Mouse (Mus musculus): ENCODE measurements around the gene Actr5. TPM values are rescaled to one million over a fixed set of nuclear protein-coding genes. Genes with fewer than 3 reads are reported as not detected.

Actr5 gene
- total RNA-seq (2023; ENCODE audit: inconsistent age), result 45.1 to 50.6 TPM (median 47.1 TPM) in 4 replicates

GRCm38 (mm10) chr2:158624718-158625222 is at the start of gene Actr5:
Gene Actr5, plus strand, starts transcription at chr2:158624888.

GRCm38 (mm10) chr2:158610488-158611325 is 14.0 kb upstream of the Actr5 start, which contains the start of gene Slc32a1:
Gene Slc32a1, plus strand, starts transcription at chr2:158610767.

GRCm38 (mm10) chr2:158665098-158665497 is 40.4 kb downstream of the Actr5 start, which contains the start of gene Ppp1r16b:
Gene Ppp1r16b, plus strand, starts transcription at chr2:158665398.

Other genes with a start within 250 kb of the Actr5 start
- not detected in 4 replicates for gene Snhg11, start 249.2 kb upstream of the Actr5 start, total RNA-seq (2023; ENCODE audit: inconsistent age)
- 70.1 to 80.7 TPM (median 73.8 TPM) in 4 replicates for gene Ralgapb, start 215.0 kb upstream of the Actr5 start, total RNA-seq (2023; ENCODE audit: inconsistent age)
- gene Adig, start 122.3 kb upstream of the Actr5 start, total RNA-seq (2023; ENCODE audit: inconsistent age), result 1.4 to 1.5 TPM in 2 of 4 replicates, not detected in the others
- not detected in 4 replicates for gene Arhgap40, start 112.1 kb upstream of the Actr5 start, total RNA-seq (2023; ENCODE audit: inconsistent age)
- 0.16 to 0.24 TPM in 2 of 4 replicates, not detected in the others for gene Slc32a1, start 14.1 kb upstream of the Actr5 start, total RNA-seq (2023; ENCODE audit: inconsistent age)
- 190 to 224 TPM (median 200 TPM) in 4 replicates for gene Ppp1r16b, start 40.5 kb downstream of the Actr5 start, total RNA-seq (2023; ENCODE audit: inconsistent age)
- 1.3 to 2.4 TPM (median 2.0 TPM) in 4 replicates for gene Fam83d, start 143.2 kb downstream of the Actr5 start, total RNA-seq (2023; ENCODE audit: inconsistent age)
- 29.6 to 32.9 TPM (median 30.9 TPM) in 4 replicates for gene Dhx35, start 169.9 kb downstream of the Actr5 start, total RNA-seq (2023; ENCODE audit: inconsistent age)

All from B cell, adult (primary cell).